ENCODE assay signal across 14 mouse cellular contexts in genomic region chr6:101251916-101252603, GRCm38 (mm10).
DNase-seq lines count a peak whose midpoint lies in the region; ATAC-seq and TF ChIP-seq lines count a peak whose summit lies in the region.
"Had no signal": no experiment of that assay in that cellular context is flagged by ENCODE, and none has a peak within 500 bp of the region (broad histone marks: within the 10 kb centered on the region; RNA-seq: fewer than 3 reads in every experiment).

No protein-coding gene starts in this region.

- no peak for DNase-seq in forebrain, embryonic 11.5 days (ENCODE audit: low spot score)
- no peak for DNase-seq in lung, embryonic 14.5 days
- DNase-seq in lung, adult 18-20 months, result no peak
- peak; percentile 57 to 79 for DNase-seq in frontal cortex, adult 2 months (ENCODE audit: extremely low spot score in 1 of 2, low spot score in 1 of 2)
- peak; percentile 49 for DNase-seq in midbrain, embryonic 14.5 days
- DNase-seq in ovary, postnatal 36 days (ENCODE audit: low spot score), result no peak
- DNase-seq: cerebellum, adult 2 months; gastrocnemius, postnatal 36 days; spleen, adult 18-20 months; thymus, postnatal 25 days had no signal

- H3K9me3 ChIP-seq in forebrain, embryonic 11.5 days (ENCODE audit: control insufficient read depth, low read length), result no peaks in the 10 kb centered on the region
- H3K9me3 ChIP-seq in forebrain, embryonic 13.5 days (replicated peaks), result no peaks in the 10 kb centered on the region
- no peaks in the 10 kb centered on the region for H3K9me3 ChIP-seq in lung, embryonic 14.5 days (ENCODE audit: low read depth, low read length)
- no peaks in the 10 kb centered on the region for H3K9me3 ChIP-seq in midbrain, embryonic 14.5 days (ENCODE audit: control insufficient read depth, low read length)
- H3K9me3 ChIP-seq: hindbrain, embryonic 15.5 days; liver, embryonic 15.5 days had no signal

- TF ChIP-seq CTCF in lung, embryonic 14.5 days (IDR thresholded peaks at IDR 0.05; ENCODE audit: low read depth), result no peak

- H3K27me3 ChIP-seq in forebrain, embryonic 11.5 days (ENCODE audit: control insufficient read depth, insufficient read depth, low read length), result no peaks in the 10 kb centered on the region
- no peaks in the 10 kb centered on the region for H3K27me3 ChIP-seq in forebrain, embryonic 13.5 days
- no peaks in the 10 kb centered on the region for H3K27me3 ChIP-seq in lung, embryonic 14.5 days (ENCODE audit: insufficient read depth, low read length)
- no peaks in the 10 kb centered on the region for H3K27me3 ChIP-seq in midbrain, embryonic 14.5 days (ENCODE audit: control insufficient read depth, insufficient read depth, low read length)
- H3K27me3 ChIP-seq: hindbrain, embryonic 15.5 days; liver, embryonic 15.5 days had no signal

- H3K4me2 ChIP-seq in forebrain, embryonic 11.5 days (ENCODE audit: low read depth, low read length, severe bottlenecking), result no peak overlapping the region
- no peak overlapping the region for H3K4me2 ChIP-seq in forebrain, embryonic 13.5 days
- no peak overlapping the region for H3K4me2 ChIP-seq in lung, embryonic 14.5 days
- no peak overlapping the region for H3K4me2 ChIP-seq in midbrain, embryonic 14.5 days (ENCODE audit: low read length)
- H3K4me2 ChIP-seq: hindbrain, embryonic 15.5 days; liver, embryonic 15.5 days had no signal

- no peak overlapping the region for H3K27ac ChIP-seq in forebrain, embryonic 11.5 days (ENCODE audit: low read depth, low read length)
- H3K27ac ChIP-seq in forebrain, embryonic 13.5 days, result no peak overlapping the region
- H3K27ac ChIP-seq in lung, embryonic 14.5 days (ENCODE audit: low read depth), result peak overlapping the region; percentile 85
- H3K27ac ChIP-seq in midbrain, embryonic 14.5 days (replicated peaks; ENCODE audit: low read depth, low read length), result no peak overlapping the region
- H3K27ac ChIP-seq: hindbrain, embryonic 15.5 days; liver, embryonic 15.5 days had no signal

- ATAC-seq in forebrain, embryonic 11.5 days (replicated peaks; ENCODE audit: low FRiP score), result 0 out of 2 replicates have a peak, but pooled peaks have one; percentile 28
- no peak for ATAC-seq in forebrain, embryonic 13.5 days
- no peak for ATAC-seq in lung, embryonic 14.5 days (ENCODE audit: insufficient read depth)
- no peak for ATAC-seq in midbrain, embryonic 14.5 days (ENCODE audit: low FRiP score, low TSS enrichment)
- ATAC-seq in inflammation-experienced regulatory T-cells, adult 6 months, result no peak

- H3K4me3 ChIP-seq in forebrain, embryonic 11.5 days (ENCODE audit: low read depth, low read length), result no peak overlapping the region
- H3K4me3 ChIP-seq in forebrain, embryonic 13.5 days, result no peak overlapping the region
- no peak overlapping the region for H3K4me3 ChIP-seq in lung, embryonic 14.5 days (ENCODE audit: low read depth, low read length)
- no peak overlapping the region for H3K4me3 ChIP-seq in midbrain, embryonic 14.5 days (replicated peaks; ENCODE audit: low read depth, low read length)
- H3K4me3 ChIP-seq: hindbrain, embryonic 15.5 days; liver, embryonic 15.5 days had no signal

- H3K36me3 ChIP-seq in forebrain, embryonic 11.5 days (ENCODE audit: control insufficient read depth, insufficient read depth, low read length), result no peaks in the 10 kb centered on the region
- H3K36me3 ChIP-seq in forebrain, embryonic 13.5 days (ENCODE audit: poor library complexity, severe bottlenecking), result no peaks in the 10 kb centered on the region
- no peaks in the 10 kb centered on the region for H3K36me3 ChIP-seq in lung, embryonic 14.5 days (ENCODE audit: insufficient read depth)
- H3K36me3 ChIP-seq in midbrain, embryonic 14.5 days (ENCODE audit: control insufficient read depth, insufficient read depth, low read length), result no peaks in the 10 kb centered on the region
- H3K36me3 ChIP-seq: hindbrain, embryonic 15.5 days; liver, embryonic 15.5 days had no signal

- WGBS in forebrain, embryonic 11.5 days, result 36% methylated on average over 12 of the region's 12 CpGs
- whole genome bisulfite sequencing in forebrain, embryonic 13.5 days, result 24% methylated on average over 12 of the region's 12 CpGs
- 51% methylated on average over 12 of the region's 12 CpGs for WGBS in lung, embryonic 14.5 days
- WGBS in midbrain, embryonic 14.5 days, result 12% methylated on average over 12 of the region's 12 CpGs

- no peak overlapping the region for H3K9ac ChIP-seq in forebrain, embryonic 11.5 days (ENCODE audit: low read length)
- no peak overlapping the region for H3K9ac ChIP-seq in forebrain, embryonic 13.5 days
- no peak overlapping the region for H3K9ac ChIP-seq in lung, embryonic 14.5 days
- H3K9ac ChIP-seq in midbrain, embryonic 14.5 days (replicated peaks; ENCODE audit: low read length), result no peak overlapping the region
- H3K9ac ChIP-seq: hindbrain, embryonic 15.5 days; liver, embryonic 15.5 days had no signal

- H3K4me1 ChIP-seq in forebrain, embryonic 11.5 days (replicated peaks; ENCODE audit: control insufficient read depth, insufficient read depth, low read length), result peaks cover 7% of the 10 kb centered on the region; the same call in 1 of the 2 replicates
- peaks cover 24% of the 10 kb centered on the region for H3K4me1 ChIP-seq in forebrain, embryonic 13.5 days
- peaks cover 11% of the 10 kb centered on the region; the same call in 1 of the 2 replicates for H3K4me1 ChIP-seq in lung, embryonic 14.5 days (ENCODE audit: insufficient read depth)
- H3K4me1 ChIP-seq in midbrain, embryonic 14.5 days (ENCODE audit: control insufficient read depth, insufficient read depth, low read length), result peaks cover 13% of the 10 kb centered on the region; the same call in 1 of the 2 replicates
- H3K4me1 ChIP-seq: liver, embryonic 15.5 days had no signal

Comparison
In these comparisons a context has a peak if more than half of its experiments do, and no peak if none do; other contexts are left out.
1. DNase-seq: peak in frontal cortex, adult 2 months (2 of 2) and midbrain, embryonic 14.5 days (single experiment); none in forebrain, embryonic 11.5 days (single experiment), lung, embryonic 14.5 days (single experiment), lung, adult 18-20 months (0 of 2) and ovary, postnatal 36 days (single experiment).